Mouse (Mus musculus) erythroblast, embryonic 14.5 days (primary cell): ENCODE data around the gene Dusp11. TPM values are rescaled to one million over a fixed set of nuclear protein-coding genes. Genes with fewer than 3 reads are reported as not detected.
"Not testable (repeated sequence)": the region's sequence is repeated elsewhere in the genome, so short reads cannot be mapped to it uniquely, and the experiment has no call there.

ENCODE experiments used
- H3K27me3 ChIP-seq: 2 replicates; pipeline ENCODE4 v1.6.1; 2012; ENCODE audit warnings: inconsistent platforms; ENCODE audit not compliant: control insufficient read depth
- H3K36me3 ChIP-seq: 2 replicates; pipeline ENCODE4 v1.6.1; 2012; ENCODE audit warnings: mild to moderate bottlenecking, inconsistent platforms; ENCODE audit not compliant: control insufficient read depth
- H3K4me1 ChIP-seq: 2 replicates; pipeline ENCODE4 v1.6.1; 2012; ENCODE audit warnings: inconsistent platforms; ENCODE audit not compliant: control insufficient read depth
- H3K4me3 ChIP-seq: replicated peaks from 2 replicates; pipeline ENCODE3; 2012; ENCODE audit warnings: moderate library complexity, mild to moderate bottlenecking, inconsistent platforms
- H3K9me3 ChIP-seq: 2 replicates; pipeline ENCODE4 v1.6.1; 2012; ENCODE audit warnings: low read length, inconsistent platforms, mixed read lengths; ENCODE audit not compliant: control insufficient read depth
- GATA1 ChIP-seq: IDR thresholded peaks from 2 replicates; pipeline ENCODE4 v1.6.1; 2012; ENCODE audit warnings: low read length, inconsistent platforms, mixed read lengths
- TAL1 ChIP-seq: IDR thresholded peaks from 3 replicates; pipeline ENCODE4 v1.6.1; 2012; ENCODE audit warnings: low read length, inconsistent platforms, mixed read lengths
- polyA plus RNA-seq: library from polyadenylated mRNA; stranded (reverse); fragments of >175 nt; gene quantifications from 2 replicates; pipeline ENCODE4 v1.2.3, GENCODE M21; 2012

The Dusp11 gene
- polyA plus RNA-seq, 1 experiment = 2.2 TPM

DNA sequence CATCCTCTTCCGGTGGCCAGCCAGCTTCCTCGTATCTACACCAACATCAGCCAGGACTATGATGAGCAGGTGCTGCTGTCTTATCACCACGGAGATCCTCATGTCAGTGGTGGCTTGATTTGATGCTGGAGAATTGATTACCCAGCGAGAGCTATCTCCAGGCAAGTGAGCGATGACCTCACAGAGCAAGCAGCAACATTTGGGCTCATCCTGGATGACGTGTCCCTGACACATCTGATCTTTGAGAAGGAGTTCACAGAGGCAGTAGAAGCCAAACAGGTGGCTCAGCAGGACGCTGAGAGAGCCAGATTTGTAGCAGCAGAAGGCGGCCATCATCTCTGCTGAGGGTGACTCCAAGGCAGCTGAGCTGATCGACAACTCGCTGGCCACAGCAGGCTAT is 22.8 kb downstream of the Dusp11 start:
- Histone ChIP-seq H3K36me3 (peaks cover 27% of the 10 kb centered on the region), H3K27me3 (no peaks in the 10 kb centered on the region), H3K9me3 (no peaks in the 10 kb centered on the region), H3K4me1 (peaks cover 28% of the 10 kb centered on the region), H3K4me3 (no peak overlapping the region)
- no peak for TF ChIP-seq TAL1
- no peak for TF ChIP-seq GATA1

DNA sequence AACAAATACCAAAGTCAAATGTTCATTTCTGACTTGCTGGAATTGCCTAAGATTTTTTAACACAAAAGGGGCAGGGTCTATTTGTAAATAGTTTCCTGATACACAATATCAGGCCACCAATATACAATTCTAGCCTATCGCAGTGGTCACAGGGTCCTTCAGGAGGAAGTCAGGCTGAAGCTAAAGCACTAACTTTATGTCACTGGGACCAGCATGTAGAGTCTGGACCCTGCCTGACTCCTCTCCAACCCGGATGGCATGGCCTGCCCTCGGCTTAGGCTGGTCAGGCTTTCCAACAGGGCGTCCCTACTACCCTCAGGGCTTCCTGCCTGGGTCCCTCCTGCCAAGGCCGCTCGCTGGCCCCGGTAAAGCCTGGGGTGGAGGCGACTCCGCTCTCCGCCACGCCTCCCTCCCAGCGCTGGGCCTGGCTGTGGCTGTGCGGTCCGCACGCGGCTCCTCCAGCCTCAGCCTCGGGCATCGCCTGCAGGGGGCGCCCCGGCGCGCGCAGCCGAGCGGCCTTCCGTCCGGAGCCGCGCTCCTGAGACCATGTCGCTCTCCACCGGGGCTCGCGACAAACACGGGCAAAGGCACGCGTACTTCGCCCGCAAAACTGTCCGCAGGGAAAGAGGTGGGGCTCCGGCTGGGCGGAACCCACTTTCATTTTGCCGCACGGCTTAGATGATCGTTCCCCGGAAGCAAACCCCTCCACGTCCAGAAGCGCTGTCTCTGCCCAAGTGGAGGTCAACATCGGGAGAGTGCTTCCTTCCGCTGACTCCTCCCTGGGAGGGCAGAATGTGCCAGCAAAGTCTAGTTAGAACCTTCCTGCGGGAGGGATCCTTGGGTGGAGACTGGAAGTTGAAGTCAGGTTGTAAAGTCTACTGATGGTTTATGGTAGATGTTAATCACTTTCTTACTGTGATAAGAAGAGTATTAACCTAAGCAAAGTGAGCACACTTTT is 24.7 kb downstream of the Dusp11 start:
- peak overlapping the region; percentile 84 for H3K4me3 ChIP-seq
- not testable (repeated sequence) for H3K27me3 ChIP-seq, H3K9me3 ChIP-seq
- peaks cover 20% of the 10 kb centered on the region for H3K36me3 ChIP-seq
- peaks cover 19% of the 10 kb centered on the region for H3K4me1 ChIP-seq

DNA sequence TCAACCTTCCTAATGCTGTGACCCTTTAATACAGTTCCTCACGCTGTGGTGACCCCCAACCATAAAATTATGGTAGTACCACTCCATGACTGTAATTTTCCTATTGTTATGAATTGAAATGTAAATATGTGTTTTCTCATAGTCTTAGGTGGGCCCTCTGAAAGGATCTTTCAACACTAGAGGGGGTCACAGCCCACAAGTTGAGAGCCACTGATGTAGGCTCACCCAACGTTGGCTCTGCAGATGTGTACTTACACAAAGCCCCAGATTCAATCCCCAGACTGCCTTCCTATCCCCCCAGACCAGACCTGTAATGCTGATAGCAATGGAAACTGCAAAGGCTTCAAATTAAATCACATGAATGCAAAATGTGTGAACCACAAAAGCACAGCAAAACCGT is 25.8 kb downstream of the Dusp11 start:
- H3K9me3 ChIP-seq = no peaks in the 10 kb centered on the region
- TF ChIP-seq TAL1 (no peak), GATA1 (no peak)
- no peaks in the 10 kb centered on the region for H3K27me3 ChIP-seq

DNA sequence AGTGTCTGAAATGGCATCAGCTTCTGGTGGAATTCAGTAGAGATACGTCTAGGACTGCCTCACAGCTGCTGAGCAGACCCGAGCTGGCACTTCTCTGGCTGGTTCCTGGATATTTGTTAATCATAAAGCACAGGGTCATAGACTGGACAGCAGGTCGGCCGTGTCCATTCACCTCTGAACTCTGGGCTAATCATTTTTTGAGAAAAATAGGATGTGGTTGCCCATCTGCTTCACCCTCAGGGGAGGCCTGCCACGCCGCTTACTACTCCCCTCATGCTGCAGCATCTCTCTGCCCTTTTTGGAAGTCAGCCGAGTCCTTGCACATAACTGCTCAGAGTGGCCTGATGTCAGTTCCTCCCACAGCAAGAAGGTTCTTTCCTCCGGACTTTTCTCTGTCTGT is 27.4 kb downstream of the Dusp11 start:
- H3K36me3 ChIP-seq = peaks cover 34% of the 10 kb centered on the region
- no peak overlapping the region for H3K4me3 ChIP-seq
- TF ChIP-seq TAL1 = no peak
- H3K9me3 ChIP-seq = no peaks in the 10 kb centered on the region
- H3K4me1 ChIP-seq = peaks cover 19% of the 10 kb centered on the region
- H3K27me3 ChIP-seq = no peaks in the 10 kb centered on the region

More for the DNA sequence above, 25.8 kb downstream of the Dusp11 start:
- peaks cover 19% of the 10 kb centered on the region for H3K4me1 ChIP-seq
- no peak overlapping the region for H3K4me3 ChIP-seq
- H3K36me3 ChIP-seq = peaks cover 18% of the 10 kb centered on the region

DNA sequence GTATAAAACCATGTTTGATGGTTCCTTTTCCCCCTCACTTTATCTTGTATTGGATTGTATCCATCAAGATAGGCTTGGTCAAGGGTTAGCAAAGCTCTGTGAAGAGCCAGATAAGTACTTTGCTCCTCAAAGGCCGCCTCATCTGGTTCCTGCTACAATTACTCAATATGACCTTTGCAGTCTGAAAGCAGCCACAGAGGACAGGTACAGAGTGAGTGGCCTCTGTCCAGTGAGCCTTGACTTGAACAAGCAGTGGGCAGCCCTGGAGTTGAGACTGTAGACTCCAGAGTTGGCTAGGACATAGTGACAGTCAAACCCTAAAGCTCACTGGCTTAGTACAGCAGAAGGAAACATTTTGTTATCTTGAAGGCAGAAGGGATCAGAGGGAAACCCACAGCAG is 32.2 kb downstream of the Dusp11 start:
- H3K9me3 ChIP-seq = no peaks in the 10 kb centered on the region
- no peak for TF ChIP-seq TAL1
- no peak for TF ChIP-seq GATA1
- no peak overlapping the region for H3K4me3 ChIP-seq
- H3K4me1 ChIP-seq = peaks cover 2% of the 10 kb centered on the region; the same call in 1 of the 2 replicates
- peaks cover 72% of the 10 kb centered on the region for H3K36me3 ChIP-seq
- no peaks in the 10 kb centered on the region for H3K27me3 ChIP-seq

DNA sequence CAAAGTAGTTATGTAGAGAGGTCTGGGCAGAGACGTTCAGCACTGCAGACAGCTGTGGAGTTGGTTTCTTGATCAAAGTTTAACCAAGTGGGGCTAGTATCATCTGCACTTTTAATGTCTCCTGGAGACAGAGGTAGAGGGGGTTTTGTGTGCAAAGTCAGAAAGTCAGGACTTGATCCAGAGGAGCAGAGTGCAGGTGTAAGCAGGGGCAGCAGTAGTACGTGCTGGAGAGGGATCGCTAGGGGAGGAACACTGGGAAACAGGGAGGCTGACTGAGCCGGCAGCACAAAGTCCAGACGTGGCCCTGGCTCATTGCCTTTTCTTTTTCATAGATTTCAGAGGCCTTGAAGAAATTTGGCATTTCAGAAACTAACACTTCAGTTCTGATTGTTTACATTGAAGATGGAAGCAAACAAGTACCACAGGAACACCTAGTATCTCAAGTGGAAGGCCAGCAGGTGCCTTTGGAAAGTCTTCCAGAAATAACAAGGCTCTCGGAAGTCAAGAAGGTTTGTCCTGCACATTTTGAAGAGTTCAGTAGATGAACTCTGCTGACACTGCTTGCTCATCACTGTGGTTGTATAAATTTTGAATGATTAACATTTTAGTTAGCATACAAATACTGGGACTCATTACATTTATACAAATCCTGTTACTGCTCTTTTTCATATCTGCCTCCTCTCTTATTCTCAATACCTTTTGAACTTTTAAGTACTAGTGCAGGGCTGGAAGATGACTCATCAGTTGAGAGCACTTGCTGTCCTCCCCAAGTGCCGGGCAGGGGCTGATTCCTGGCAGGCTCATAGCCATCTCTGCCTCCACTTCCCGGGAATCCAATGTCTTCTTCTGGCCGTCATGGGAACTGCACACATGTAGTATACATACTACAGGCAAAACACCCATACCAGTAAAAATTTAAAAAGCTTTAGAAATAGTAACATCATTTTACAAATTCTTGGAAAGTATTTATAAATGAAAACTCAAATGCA is 33.7 kb downstream of the Dusp11 start:
- Histone ChIP-seq H3K36me3 (peaks cover 80% of the 10 kb centered on the region), H3K9me3 (no peaks in the 10 kb centered on the region), H3K4me3 (no peak overlapping the region), H3K4me1 (peaks cover 2% of the 10 kb centered on the region; the same call in 1 of the 2 replicates), H3K27me3 (no peaks in the 10 kb centered on the region)
- no peak for TF ChIP-seq TAL1
- TF ChIP-seq GATA1 = no peak

DNA sequence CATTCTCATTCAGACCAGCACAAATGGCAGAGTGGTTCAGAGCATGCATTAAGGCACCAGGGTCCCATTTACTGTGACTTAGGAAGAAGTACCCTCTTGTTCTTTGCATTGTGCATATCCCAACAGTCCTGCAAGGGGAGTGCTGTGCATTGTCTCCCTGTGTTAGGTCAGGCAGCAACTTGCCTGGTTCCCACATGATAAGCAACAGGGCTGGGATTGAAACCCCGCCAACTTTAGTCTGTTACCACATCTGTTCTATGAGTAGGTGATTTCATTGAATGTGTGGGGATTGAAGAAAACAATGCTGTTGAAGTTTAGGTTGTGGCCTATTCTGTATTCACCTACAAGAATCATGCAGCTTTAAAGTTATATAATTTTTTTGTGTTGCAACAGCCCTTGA is 34.8 kb downstream of the Dusp11 start:
- Histone ChIP-seq H3K36me3 (peaks cover 83% of the 10 kb centered on the region), H3K4me3 (no peak overlapping the region), H3K9me3 (no peaks in the 10 kb centered on the region), H3K4me1 (peaks cover 2% of the 10 kb centered on the region; the same call in 1 of the 2 replicates), H3K27me3 (no peaks in the 10 kb centered on the region)
- no peak for TF ChIP-seq GATA1
- TF ChIP-seq TAL1 = no peak

DNA sequence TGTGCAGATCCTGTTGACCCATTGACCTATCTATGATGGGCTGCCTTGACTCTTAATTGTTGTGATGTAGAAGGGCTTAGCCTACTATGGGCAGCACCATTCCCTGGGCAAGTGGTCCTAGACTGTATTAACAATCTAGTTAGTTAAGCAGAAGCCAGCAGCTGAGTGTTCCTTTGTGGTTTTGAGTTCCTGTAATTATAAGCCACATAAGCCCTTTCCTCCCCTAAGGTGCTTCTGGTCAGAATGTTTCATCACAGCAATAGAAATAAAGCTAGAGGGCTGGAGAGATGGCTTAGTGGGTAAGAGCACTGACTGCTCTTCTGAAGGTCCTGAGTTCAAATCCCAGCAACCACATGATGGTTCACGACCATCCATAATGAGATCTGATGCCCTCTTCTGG is 37.8 kb downstream of the Dusp11 start:
- no peak overlapping the region for H3K4me3 ChIP-seq
- H3K36me3 ChIP-seq = peaks cover 78% of the 10 kb centered on the region
- H3K9me3 ChIP-seq = no peaks in the 10 kb centered on the region
- TF ChIP-seq GATA1 = no peak
- TF ChIP-seq TAL1 = no peak
- no peaks in the 10 kb centered on the region for H3K27me3 ChIP-seq
- H3K4me1 ChIP-seq = peaks cover 2% of the 10 kb centered on the region; the same call in 1 of the 2 replicates

DNA sequence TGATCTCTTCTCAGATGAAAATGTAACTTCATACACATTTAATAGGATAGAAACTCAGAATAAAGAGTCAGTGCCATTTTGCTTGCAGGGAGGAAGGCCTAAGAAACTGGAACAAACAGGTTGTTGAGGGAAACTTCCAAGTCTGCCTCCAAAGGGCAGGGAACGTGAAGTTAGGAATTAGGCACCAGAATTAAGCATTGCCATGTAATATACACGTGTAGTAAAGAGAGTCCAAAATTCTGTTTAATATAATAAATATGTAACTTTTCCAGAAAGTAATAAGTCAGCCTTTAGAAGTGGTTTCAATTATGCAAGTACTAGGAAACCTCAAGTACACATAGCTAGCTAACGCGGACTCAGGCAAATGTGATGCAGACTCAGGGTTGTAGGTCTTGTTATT is 42.1 kb downstream of the Dusp11 start:
- H3K4me1 ChIP-seq = peaks cover 21% of the 10 kb centered on the region
- TF ChIP-seq TAL1 (no peak), GATA1 (no peak)
- peaks cover 38% of the 10 kb centered on the region for H3K36me3 ChIP-seq
- H3K27me3 ChIP-seq = no peaks in the 10 kb centered on the region
- no peaks in the 10 kb centered on the region for H3K9me3 ChIP-seq
- no peak overlapping the region for H3K4me3 ChIP-seq

DNA sequence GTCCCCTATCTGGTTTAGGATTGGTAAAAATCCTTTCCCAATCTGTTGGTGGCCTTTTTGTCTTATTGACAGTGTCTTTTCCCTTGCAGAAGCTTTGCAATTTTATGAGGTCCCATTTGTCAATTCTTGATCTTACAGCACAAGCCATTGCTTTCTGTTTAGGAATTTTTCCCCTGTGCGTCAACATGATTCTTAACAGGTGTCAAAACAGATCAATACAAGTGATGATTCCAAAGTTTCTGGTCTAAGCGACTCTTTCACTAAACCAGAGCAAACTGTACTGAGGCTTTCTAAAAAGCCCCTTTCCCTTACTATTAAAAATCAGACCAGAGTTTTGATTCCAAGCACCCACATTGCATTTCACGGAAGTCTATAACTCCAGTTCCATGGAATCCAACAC is 43.1 kb downstream of the Dusp11 start:
- not testable (repeated sequence) for H3K4me3 ChIP-seq, H3K27me3 ChIP-seq, H3K9me3 ChIP-seq
- Histone ChIP-seq H3K36me3 (peaks cover 29% of the 10 kb centered on the region), H3K4me1 (peaks cover 26% of the 10 kb centered on the region)
